Mouse (Mus musculus) intestine, embryonic 15.5 days (tissue): ENCODE results near the gene Tsx. TPM values are rescaled to one million over a fixed set of nuclear protein-coding genes. Genes with fewer than 3 reads are reported as not detected.
A peak's percentile ranks its signal among the peaks of the same experiment; 100 is the strongest.
"Not testable (repeated sequence)": the region's sequence is repeated elsewhere in the genome, so short reads cannot be mapped to it uniquely, and the experiment has no call there.

Experiments
- ATAC-seq: fragments of 200-750 bp; cut with Nextera tagmentation; 2 replicates; pipeline ENCODE4 v1.8.0; 2017; ENCODE audit warnings: moderate TSS enrichment, moderate library complexity
- H3K27ac ChIP-seq: fragments of 300-500 bp; sonication (generic); 2 replicates; pipeline ENCODE4 v1.5.1; 2015; ENCODE audit warnings: mild to moderate bottlenecking, inconsistent platforms
- H3K27me3 ChIP-seq: fragments of 300-500 bp; sonication (generic); replicated peaks from 2 replicates; pipeline ENCODE4 v1.6.1; 2015; ENCODE audit warnings: inconsistent platforms
- H3K36me3 ChIP-seq: fragments of 300-500 bp; sonication (generic); 2 replicates; pipeline ENCODE4 v1.6.1; 2015; ENCODE audit warnings: inconsistent platforms
- H3K4me1 ChIP-seq: fragments of 300-500 bp; sonication (generic); replicated peaks from 2 replicates; pipeline ENCODE4 v1.6.1; 2015; ENCODE audit warnings: inconsistent platforms
- H3K4me2 ChIP-seq: fragments of 300-500 bp; sonication (generic); replicated peaks from 2 replicates; pipeline ENCODE4 v1.6.1; 2015; ENCODE audit warnings: mild to moderate bottlenecking, inconsistent platforms
- H3K4me3 ChIP-seq: fragments of 300-500 bp; sonication (generic); replicated peaks from 2 replicates; pipeline ENCODE4 v1.5.1; 2015; ENCODE audit warnings: inconsistent platforms
- H3K9ac ChIP-seq: fragments of 300-500 bp; sonication (generic); 2 replicates; pipeline ENCODE4 v1.6.1; 2015; ENCODE audit warnings: inconsistent platforms
- H3K9me3 ChIP-seq: fragments of 300-500 bp; sonication (generic); 2 replicates; pipeline ENCODE4 v1.6.1; 2016; ENCODE audit warnings: inconsistent platforms
- WGBS: fragments of 180-500 bp; shearing (Covaris S2); methylation state at CpG from one replicate; pipeline ENCODE4 v1.1.7; 2015; 5-methylcytosine and 5-hydroxymethylcytosine counted together
- polyA plus RNA-seq: library from polyadenylated mRNA; unstranded; fragments of >200 nt; fragmentation: Nextera tagmentation; extraction: Ambion mirVana; gene quantifications from 2 replicates; pipeline ENCODE4 v1.2.1, GENCODE M21; 2015

Gene Tsx
- polyA plus RNA-seq, 1 experiment from 2014 or later, result 0.36 TPM

GRCm38 (mm10) chrX:103438023-103438422 is 23.8 kb downstream of the Tsx start:
- Histone ChIP-seq H3K9me3 (no peaks in the 10 kb centered on the region), H3K9ac (no peak overlapping the region), H3K4me1 (no peaks in the 10 kb centered on the region), H3K4me2 (no peak overlapping the region), H3K27ac (no peak overlapping the region), H3K36me3 (no peaks in the 10 kb centered on the region), H3K4me3 (no peak overlapping the region), H3K27me3 (peaks cover 7% of the 10 kb centered on the region; the same call in 1 of the 2 replicates)
- no peak for ATAC-seq
- WGBS, result 22% methylated on average over 9 of the region's 9 CpGs

DNA sequence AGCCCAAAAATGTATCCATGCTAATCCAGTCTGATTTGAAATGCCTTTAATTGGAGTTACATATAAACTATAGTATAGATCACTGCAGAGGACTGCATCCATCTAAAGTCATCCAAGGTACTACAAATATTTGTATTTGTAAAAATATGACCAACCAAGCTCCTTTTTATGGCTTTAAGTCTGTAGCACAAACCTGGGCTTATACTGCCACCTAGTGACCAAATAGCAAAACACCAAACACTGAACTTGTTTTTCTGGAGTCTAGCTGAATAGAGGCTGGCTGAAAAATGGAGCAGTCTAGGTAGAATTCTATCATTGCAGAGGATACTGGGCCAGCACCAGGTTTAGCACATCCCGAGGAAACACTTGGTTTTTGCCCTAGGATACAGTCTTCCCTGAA is 26.5 kb downstream of the Tsx start:
- Histone ChIP-seq H3K9ac (no peak overlapping the region), H3K27me3 (0 out of 2 replicates have a peak, but pooled peaks cover 8% of the 10 kb centered on the region), H3K36me3 (no peaks in the 10 kb centered on the region), H3K4me1 (no peaks in the 10 kb centered on the region), H3K4me2 (no peak overlapping the region), H3K27ac (no peak overlapping the region), H3K4me3 (no peak overlapping the region), H3K9me3 (no peaks in the 10 kb centered on the region)
- no peak for ATAC-seq
- WGBS, result 0% methylated on average over 1 of the region's 1 CpGs

- Histone ChIP-seq H3K36me3 (no peaks in the 10 kb centered on the region), H3K27ac (no peak overlapping the region), H3K4me3 (no peak overlapping the region), H3K27me3 (peaks cover 14% of the 10 kb centered on the region), H3K4me1 (no peaks in the 10 kb centered on the region), H3K4me2 (no peak overlapping the region), H3K9ac (no peak overlapping the region), H3K9me3 (no peaks in the 10 kb centered on the region)
- ATAC-seq, result no peak
- WGBS, result 33% methylated on average over 7 of the region's 7 CpGs
These were observed 29.5 kb downstream of the Tsx start for GRCm38 (mm10) chrX:103443755-103444154.

DNA sequence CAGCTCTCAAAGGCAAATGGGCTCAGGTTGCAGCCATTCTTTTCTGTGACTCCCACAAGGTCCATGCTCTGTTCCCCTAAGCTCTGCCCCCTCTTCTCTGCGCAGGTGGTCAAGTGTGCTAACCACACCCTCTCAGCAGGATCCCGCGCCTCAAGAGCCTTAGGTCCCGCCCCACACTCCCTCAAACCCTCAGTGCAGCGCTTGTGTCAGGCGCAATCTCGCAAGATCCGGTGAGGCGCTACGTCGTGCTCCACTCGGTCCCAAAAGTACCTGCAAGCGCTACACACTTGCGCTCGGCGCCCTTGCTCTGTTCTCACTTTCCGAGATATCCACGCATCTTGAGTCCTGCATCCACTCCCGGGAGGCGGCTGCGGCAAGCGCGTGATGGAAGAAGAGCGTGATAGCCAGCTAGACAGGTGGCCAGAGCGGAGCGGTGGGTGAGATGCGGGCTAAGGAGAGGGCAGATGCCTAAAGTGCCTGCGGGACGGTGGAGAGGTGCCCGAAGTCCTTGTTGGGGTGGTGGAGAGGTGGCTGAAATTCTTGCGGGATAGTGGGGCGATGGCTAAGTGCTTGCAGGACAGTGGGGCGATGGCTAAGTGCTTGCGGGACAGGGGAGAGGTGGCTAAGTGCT is 33.4 kb downstream of the Tsx start:
- Histone ChIP-seq H3K36me3 (no peaks in the 10 kb centered on the region), H3K9me3 (no peaks in the 10 kb centered on the region), H3K4me3 (peak overlapping the region; percentile 29), H3K4me1 (no peaks in the 10 kb centered on the region), H3K27ac (no peak overlapping the region), H3K9ac (no peak overlapping the region), H3K4me2 (peak overlapping the region; percentile 75), H3K27me3 (peaks cover 16% of the 10 kb centered on the region)
- 9% methylated on average over 34 of the region's 34 CpGs for WGBS
- ATAC-seq, result peak; percentile 43; the same call in 1 of the 2 replicates

- not testable (repeated sequence) for H3K9me3 ChIP-seq, H3K4me3 ChIP-seq, H3K36me3 ChIP-seq, H3K27ac ChIP-seq, ATAC-seq, H3K4me1 ChIP-seq, H3K9ac ChIP-seq
- 44% methylated on average over 10 of the region's 13 CpGs for WGBS
- Histone ChIP-seq H3K27me3 (peaks cover 16% of the 10 kb centered on the region), H3K4me2 (peak overlapping the region; percentile 75)
These were observed 34.2 kb downstream of the Tsx start for GRCm38 (mm10) chrX:103448429-103448828.

- H3K36me3 ChIP-seq, H3K4me3 ChIP-seq, ATAC-seq, H3K27ac ChIP-seq, H3K4me2 ChIP-seq, H3K9me3 ChIP-seq, H3K4me1 ChIP-seq, H3K9ac ChIP-seq: not testable (repeated sequence)
- peaks cover 16% of the 10 kb centered on the region for H3K27me3 ChIP-seq
- WGBS, result 64% methylated on average over 21 of the region's 27 CpGs
These were observed 34.9 kb downstream of the Tsx start for GRCm38 (mm10) chrX:103448943-103449722.

GRCm38 (mm10) chrX:103452815-103453214 is 38.5 kb downstream of the Tsx start:
- Histone ChIP-seq H3K4me3 (no peak overlapping the region), H3K9me3 (no peaks in the 10 kb centered on the region), H3K4me2 (no peak overlapping the region), H3K9ac (no peak overlapping the region), H3K27ac (no peak overlapping the region), H3K27me3 (peaks cover 7% of the 10 kb centered on the region), H3K36me3 (no peaks in the 10 kb centered on the region), H3K4me1 (no peaks in the 10 kb centered on the region)
- 79% methylated on average over 6 of the region's 6 CpGs for WGBS
- ATAC-seq, result no peak

DNA sequence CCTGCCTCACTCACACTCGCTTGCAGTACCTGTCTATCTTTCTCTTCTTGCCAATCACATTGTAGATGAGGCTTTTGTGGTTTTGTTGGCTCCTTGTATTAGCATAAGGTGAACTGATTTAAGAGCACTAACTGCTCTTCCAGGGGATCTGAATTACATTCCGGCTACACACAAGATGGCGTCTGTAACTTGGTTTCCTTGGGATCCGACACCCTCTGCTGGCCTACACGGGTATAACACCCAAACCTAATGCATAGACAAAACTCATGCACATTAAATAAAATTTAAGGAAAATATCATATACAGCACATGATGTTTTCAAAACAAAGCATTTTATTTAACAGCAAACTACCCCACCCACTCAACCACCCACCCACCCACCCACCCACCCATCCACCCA is 45.8 kb downstream of the Tsx start:
- H3K27ac ChIP-seq, result no peak overlapping the region
- H3K4me2 ChIP-seq, result no peak overlapping the region
- H3K9ac ChIP-seq, result no peak overlapping the region
- no peaks in the 10 kb centered on the region for H3K4me1 ChIP-seq
- no peak for ATAC-seq
- no peak overlapping the region for H3K4me3 ChIP-seq
- H3K9me3 ChIP-seq, result no peaks in the 10 kb centered on the region
- H3K36me3 ChIP-seq, result no peaks in the 10 kb centered on the region
- 72% methylated on average over 5 of the region's 5 CpGs for WGBS
- no peaks in the 10 kb centered on the region for H3K27me3 ChIP-seq

DNA sequence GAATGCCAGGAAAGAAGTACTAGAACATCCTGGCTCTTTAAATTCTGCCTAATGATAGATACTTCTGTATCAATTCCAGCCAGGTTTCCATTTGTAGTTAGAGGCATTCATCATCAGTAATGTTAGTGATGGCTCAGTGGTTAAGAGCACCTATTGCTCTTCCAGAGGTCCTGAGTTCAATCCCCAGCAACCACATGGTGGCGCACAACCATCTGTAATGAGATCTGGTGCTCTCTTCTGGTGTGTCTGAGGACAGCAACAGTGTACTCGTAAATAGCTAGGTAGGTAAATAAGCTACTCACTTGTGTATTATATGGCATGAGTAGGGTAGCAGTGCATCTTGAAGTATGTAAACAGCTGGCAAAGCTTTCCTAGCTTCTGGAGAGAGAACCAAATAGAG is 54.7 kb downstream of the Tsx start:
- Histone ChIP-seq H3K27me3 (no peaks in the 10 kb centered on the region), H3K9me3 (no peaks in the 10 kb centered on the region), H3K4me2 (no peak overlapping the region), H3K9ac (no peak overlapping the region), H3K27ac (no peak overlapping the region), H3K4me3 (no peak overlapping the region), H3K36me3 (no peaks in the 10 kb centered on the region), H3K4me1 (no peaks in the 10 kb centered on the region)
- ATAC-seq, result no peak
- 66% methylated on average over 2 of the region's 2 CpGs for WGBS

- H3K4me2 ChIP-seq, result no peak overlapping the region
- no peaks in the 10 kb centered on the region for H3K36me3 ChIP-seq
- no peak overlapping the region for H3K9ac ChIP-seq
- ATAC-seq, result no peak
- 76% methylated on average over 3 of the region's 3 CpGs for WGBS
- no peaks in the 10 kb centered on the region for H3K27me3 ChIP-seq
- H3K4me1 ChIP-seq, result no peaks in the 10 kb centered on the region
- no peak overlapping the region for H3K4me3 ChIP-seq
- H3K9me3 ChIP-seq, result no peaks in the 10 kb centered on the region
- H3K27ac ChIP-seq, result no peak overlapping the region
These were observed 58.1 kb downstream of the Tsx start for GRCm38 (mm10) chrX:103472346-103472745.
